Mouse (Mus musculus) thymus, adult 2 months (tissue): ENCODE data around the gene Mpi.

Experiments used
- CTCF ChIP-seq: fragments of 200-500 bp; IDR thresholded peaks from 2 replicates; pipeline ENCODE4 v1.5.1; 2012; ENCODE audit warnings: mild to moderate bottlenecking, control low read depth, low read length, moderate library complexity, borderline replicate concordance; ENCODE audit not compliant: control insufficient read depth, poor library complexity, insufficient read depth; ENCODE audit errors: extremely low read depth
- POLR2A ChIP-seq: fragments of 200-500 bp; IDR thresholded peaks from 2 replicates; pipeline ENCODE4 v1.6.1; 2012; ENCODE audit warnings: mild to moderate bottlenecking, low read length, control low read depth, moderate library complexity; ENCODE audit not compliant: control insufficient read depth, poor library complexity, insufficient read depth; ENCODE audit errors: extremely low read depth

- TF ChIP-seq CTCF (no peak), POLR2A (no peak)
Measured at GRCm38 (mm10) chr9:57536362-57536761, 16.2 kb downstream of the Mpi start.
